Mouse (Mus musculus) ES-CJ7 (cell line): ENCODE data around the gene Tubb2b.
A peak's percentile ranks its signal among the peaks of the same experiment; 100 is the strongest.
"Not testable (repeated sequence)": the region's sequence is repeated elsewhere in the genome, so short reads cannot be mapped to it uniquely, and the experiment has no call there.

Experiments used
- DNase-seq: peaks from one replicate; pipeline ENCODE4 v3.0.0; 2011; ENCODE audit warnings: low read depth, low spot score

Tubb2b gene

GRCm38 (mm10) chr13:34106999-34107398, 23.3 kb downstream of the Tubb2b start:
- no peak for DNase-seq

GRCm38 (mm10) chr13:34106256-34106655, 24.0 kb downstream of the Tubb2b start:
- peak; percentile 74 for DNase-seq

GRCm38 (mm10) chr13:34105364-34105763, 24.9 kb downstream of the Tubb2b start:
- DNase-seq, result no peak

- DNase-seq, result no peak
Measured at GRCm38 (mm10) chr13:34101908-34102307, 28.4 kb downstream of the Tubb2b start.

GRCm38 (mm10) chr13:34101247-34101646, 29.0 kb downstream of the Tubb2b start:
- DNase-seq, result no peak

GRCm38 (mm10) chr13:34100733-34101132, 29.5 kb downstream of the Tubb2b start:
- DNase-seq, result no peak

DNA sequence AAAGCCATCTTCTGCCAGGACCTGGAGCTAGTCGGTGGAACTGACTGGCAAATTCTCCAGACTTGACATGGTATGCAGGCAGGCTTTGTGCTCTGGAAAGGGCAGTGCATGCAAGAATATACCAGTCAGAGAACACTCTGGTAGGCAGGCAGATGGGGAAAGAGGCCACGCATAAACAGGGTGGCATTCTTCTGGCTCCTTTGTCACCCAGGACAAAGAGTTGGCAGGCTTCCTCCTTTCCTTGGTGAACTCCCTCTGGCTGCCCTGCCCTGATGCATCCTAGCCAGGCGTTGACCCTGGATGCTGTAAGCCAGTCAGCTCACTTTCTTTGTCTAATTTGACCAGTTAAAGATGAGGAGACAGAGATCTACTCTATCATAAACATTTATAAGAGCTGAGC, 33.2 kb downstream of the Tubb2b start:
- no peak for DNase-seq

GRCm38 (mm10) chr13:34096455-34096854, 33.8 kb downstream of the Tubb2b start:
- DNase-seq, result no peak

DNA sequence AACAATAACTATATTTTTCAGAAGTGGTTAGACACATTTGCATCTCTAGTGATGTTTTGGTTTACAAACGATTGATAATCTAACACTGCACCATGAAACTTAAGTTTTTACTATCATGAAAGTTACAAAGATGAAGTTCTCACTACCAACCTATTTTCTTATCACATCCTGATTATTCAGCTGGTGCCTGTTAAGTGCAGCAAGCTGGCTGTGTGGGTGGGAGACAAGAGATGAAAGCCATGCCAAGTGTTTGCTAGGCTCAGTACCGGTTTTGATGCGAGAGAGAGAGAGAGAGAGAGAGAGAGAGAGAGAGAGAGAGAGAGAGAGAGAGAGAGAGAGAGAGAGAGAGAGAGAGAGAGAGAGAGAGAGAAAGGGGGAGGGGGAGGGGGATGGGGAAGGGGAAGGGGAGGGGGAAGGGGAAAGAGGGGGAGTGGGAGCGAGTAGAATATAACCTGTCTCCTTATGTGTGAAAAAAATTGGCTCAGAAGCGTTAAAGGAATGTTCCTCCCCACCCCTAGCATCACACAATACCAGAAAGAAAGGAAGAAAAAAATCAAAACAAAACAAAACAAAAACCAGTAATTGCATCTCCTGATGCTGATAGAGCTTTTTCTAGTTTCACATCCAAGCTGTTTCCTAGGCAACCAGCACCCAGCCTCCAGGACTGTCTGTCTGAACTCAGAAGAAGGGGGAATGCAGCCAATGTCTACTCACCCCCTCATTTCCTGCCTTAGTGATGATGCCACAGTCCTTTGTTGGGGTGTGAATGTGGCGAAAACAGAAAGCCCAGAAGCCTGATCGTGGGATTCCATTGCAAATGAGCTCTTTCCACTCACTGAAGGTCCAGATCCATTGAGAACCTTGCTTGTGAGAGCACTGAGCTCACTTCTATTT, 34.5 kb downstream of the Tubb2b start:
- DNase-seq, result peak; percentile 35

GRCm38 (mm10) chr13:34089358-34089757, 40.9 kb downstream of the Tubb2b start:
- no peak for DNase-seq

DNA sequence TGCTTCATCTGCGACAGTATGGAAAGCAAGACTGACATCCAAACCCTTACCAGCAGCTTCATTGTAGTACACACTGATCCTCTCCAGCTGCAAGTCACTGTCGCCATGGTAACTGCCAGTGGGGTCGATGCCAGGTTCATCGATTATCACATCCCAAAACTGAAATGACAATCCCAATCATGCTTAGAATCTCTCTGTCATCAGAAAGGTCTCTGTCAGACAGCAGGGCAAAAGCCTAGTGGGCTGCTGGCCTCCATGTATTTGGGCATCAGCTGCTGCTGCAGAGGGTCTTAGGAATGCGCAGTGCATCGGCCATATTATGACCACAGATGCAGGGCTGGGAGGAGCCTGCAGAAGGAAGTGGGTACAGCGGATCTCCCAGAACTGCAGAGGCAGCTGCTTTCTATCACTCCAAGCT, 41.4 kb downstream of the Tubb2b start:
- no peak for DNase-seq

DNA sequence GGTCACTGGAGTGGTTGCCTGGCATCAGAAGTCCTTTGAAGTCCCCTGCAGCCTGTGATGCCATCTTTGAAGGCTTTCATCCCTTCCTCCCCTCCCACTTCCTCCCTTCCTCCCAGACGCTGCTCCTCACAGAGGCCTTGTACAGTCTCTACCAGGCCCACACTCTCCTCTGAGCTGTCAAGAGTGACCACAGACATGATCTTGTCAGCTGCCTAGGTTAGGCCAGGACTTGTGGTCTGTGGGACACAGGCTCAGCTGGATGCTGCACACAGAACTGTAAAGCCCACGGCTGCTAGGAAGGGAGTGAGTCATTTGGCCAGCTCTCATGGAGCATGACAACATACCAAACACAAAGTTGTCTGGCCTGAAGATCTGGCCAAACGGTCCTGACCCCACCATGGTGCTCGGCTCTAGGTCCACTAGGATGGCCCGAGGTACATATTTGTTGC, 42.0 kb downstream of the Tubb2b start:
- DNase-seq, result not testable (repeated sequence)

DNA sequence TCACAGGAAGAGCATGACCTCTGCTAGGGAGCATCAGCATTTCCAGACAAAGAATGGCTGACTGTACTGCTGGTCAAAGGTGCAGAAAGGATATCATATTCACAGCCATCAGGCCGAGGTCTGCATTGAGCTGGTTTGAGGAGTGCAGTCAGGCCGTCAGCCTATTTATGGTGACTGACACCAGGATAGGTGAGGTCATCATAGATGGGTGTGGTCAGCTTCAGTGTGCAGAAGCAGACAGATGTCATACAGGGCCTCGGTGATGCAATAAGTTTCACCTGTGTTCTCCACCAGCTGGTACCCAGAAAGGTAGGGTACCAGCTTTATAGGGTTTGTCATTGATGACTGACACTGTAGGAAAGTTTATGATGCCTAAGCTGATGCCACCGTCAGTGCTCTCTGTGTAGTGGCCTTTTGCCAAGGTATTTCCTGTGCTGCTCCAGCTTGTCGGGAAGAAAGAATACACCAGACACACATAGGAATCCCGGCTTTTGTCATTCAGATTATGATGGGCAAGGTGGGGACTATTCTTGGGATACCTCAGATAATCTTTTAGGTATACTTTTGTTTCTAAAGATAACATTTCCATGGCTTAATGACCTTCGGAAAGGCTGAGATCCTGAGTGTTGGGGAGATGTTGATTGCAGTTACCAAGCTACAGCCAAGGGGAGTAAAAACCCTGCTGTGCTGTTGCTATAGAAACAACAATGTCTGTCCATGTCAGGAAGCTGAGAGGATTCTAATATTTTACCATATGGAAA, 43.0 kb downstream of the Tubb2b start:
- peak; percentile 62 for DNase-seq

DNA sequence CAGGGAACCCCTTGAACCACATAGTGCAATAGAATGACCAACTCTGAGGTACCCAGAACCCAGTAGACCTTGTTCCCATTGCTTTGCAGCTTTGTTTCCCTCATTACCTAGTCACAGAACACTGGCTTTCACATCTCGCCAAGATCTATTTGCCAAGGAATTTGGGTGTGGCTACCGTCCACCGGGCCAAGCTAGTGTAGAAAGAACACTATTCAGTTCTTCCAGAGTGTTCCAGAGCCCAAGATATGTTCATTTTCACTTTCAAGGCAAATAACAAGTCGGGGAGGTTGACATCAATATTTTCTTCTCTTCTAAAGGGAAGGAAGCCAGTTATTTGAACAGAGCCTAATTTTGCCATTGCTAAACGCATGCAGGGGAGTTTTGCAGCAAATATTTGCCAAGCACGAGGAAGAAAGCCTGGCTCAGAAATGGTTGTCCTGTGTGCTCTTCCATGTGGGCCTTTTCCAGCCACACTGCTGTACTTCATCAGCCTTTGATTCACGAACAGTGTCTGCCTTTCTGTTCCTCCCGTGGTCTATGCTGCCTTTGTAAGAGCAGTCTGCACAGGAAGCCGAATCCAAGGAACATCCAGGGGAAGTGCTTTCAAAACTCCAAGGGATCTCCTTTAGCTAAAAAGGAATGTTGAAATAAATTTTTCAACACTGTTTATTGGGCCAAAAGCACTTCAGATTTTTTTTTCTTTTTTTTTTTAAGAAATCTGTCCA, 46.1 kb downstream of the Tubb2b start:
- DNase-seq, result no peak

DNA sequence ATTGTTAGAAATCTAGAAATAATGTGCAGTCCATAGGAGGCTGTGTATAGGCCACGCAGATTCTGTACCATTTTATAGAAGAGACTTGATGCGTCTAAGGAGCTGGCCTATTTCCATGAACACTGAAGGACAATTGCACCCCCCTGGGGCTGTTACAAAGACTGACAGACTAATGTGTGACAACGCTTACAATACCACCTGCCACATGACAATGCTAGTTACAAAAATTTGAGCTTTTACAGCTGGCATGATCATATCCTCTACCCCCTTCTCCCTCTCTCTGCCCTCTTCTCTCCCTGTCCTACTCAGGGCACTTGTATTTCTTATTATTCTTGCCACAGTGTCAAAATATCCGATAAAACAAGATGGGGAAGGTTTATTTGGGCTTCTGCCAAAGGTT, 48.3 kb downstream of the Tubb2b start:
- DNase-seq, result no peak

DNA sequence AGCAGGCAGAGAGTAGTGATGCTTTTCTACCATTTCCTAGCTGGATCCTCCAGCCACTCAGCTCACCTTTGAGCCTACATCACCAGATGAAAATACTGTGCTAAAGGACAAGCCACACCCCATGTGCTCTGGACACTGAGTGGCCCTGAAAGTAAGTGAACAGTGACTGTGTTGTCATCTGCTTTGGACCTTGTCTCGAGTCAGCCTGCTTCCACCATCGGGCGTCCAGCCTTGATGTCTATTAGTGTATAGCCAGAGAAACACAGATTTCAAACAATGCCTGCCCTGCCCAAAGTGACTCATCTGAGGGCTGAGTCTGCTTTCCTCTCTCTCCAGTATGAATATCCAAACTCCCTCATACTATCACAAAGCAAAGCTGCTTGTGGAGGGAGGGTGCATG, 50.5 kb downstream of the Tubb2b start:
- DNase-seq, result no peak

GRCm38 (mm10) chr13:34078500-34079280, 51.6 kb downstream of the Tubb2b start:
- DNase-seq, result no peak

DNA sequence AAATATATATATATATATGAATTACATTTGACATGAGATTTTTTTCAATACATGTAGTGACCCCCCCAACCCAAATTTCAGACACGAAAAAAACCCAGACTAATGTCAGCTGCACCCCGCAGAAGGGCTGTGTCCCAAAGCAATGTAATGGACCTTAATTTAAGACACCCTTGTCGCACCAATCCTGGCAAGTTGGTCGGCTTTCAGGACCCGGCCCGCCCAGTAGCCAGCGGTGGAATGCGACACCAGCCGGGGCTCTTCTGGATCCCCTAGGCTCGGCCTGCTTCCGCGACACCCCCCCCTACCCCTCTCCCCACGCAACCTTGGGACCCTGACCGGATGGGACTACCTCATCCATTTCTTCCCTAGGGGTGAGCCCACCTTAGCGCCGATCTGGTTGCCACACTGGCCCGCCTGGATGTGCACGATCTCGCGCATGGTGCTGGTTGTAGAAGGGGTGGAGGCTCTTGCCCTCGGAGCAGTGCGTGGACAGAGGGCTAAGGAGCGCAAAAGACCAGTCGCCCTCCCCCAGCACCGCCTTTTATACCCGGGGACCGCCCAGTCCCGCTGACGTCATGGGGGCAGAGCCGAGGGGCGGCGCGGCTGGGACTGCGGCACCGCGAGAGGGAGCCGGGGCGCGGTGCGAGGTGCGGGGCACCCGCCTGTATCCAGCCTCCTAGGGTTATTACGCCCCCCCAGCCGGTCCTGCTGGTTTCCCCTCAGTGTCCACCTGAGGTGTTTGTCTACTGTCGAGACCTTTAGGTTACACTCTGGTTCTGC, 52.6 kb downstream of the Tubb2b start, which contains the start of gene Tubb2a:
Gene Tubb2a, minus strand, starts transcription at position 516 of the 780 bp plus-strand sequence.
- peak; percentile 79 for DNase-seq
